Mouse (Mus musculus): ENCODE results near the gene Tgds. TPM values are rescaled to one million over a fixed set of nuclear protein-coding genes. Genes with fewer than 3 reads are reported as not detected.
A peak's percentile ranks its signal among the peaks of the same experiment; 100 is the strongest.

Gene Tgds
- polyA plus RNA-seq, 1 experiment = 10.6 TPM

- Histone ChIP-seq H3K4me1 (ENCODE audit: control insufficient read depth, insufficient read depth, low read length) (peaks cover 2% of the 10 kb centered on the region; the same call in 1 of the 2 replicates), H3K4me3 (ENCODE audit: insufficient read depth, low read length) (no peak overlapping the region), H3K27ac (ENCODE audit: insufficient read depth, low read depth, low read length) (no peak overlapping the region)
- TF ChIP-seq POLR2A (IDR thresholded peaks at IDR 0.05; ENCODE audit: borderline replicate concordance, low read depth, low read length) = no peak
- TF ChIP-seq CTCF (IDR thresholded peaks at IDR 0.05; ENCODE audit: low read depth, low read length) = no peak
These were observed 31.1 kb downstream of the Tgds start for GRCm38 (mm10) chr14:118101227-118101990.

- Histone ChIP-seq H3K4me3 (ENCODE audit: insufficient read depth, low read length) (no peak overlapping the region), H3K4me1 (ENCODE audit: control insufficient read depth, insufficient read depth, low read length) (peaks cover 2% of the 10 kb centered on the region; the same call in 1 of the 2 replicates), H3K27ac (ENCODE audit: insufficient read depth, low read depth, low read length) (no peak overlapping the region)
- TF ChIP-seq CTCF (IDR thresholded peaks at IDR 0.05; ENCODE audit: low read depth, low read length) = no peak
- no peak for TF ChIP-seq POLR2A (IDR thresholded peaks at IDR 0.05; ENCODE audit: borderline replicate concordance, low read depth, low read length)
These were observed 34.3 kb downstream of the Tgds start for GRCm38 (mm10) chr14:118098265-118098664.

DNA sequence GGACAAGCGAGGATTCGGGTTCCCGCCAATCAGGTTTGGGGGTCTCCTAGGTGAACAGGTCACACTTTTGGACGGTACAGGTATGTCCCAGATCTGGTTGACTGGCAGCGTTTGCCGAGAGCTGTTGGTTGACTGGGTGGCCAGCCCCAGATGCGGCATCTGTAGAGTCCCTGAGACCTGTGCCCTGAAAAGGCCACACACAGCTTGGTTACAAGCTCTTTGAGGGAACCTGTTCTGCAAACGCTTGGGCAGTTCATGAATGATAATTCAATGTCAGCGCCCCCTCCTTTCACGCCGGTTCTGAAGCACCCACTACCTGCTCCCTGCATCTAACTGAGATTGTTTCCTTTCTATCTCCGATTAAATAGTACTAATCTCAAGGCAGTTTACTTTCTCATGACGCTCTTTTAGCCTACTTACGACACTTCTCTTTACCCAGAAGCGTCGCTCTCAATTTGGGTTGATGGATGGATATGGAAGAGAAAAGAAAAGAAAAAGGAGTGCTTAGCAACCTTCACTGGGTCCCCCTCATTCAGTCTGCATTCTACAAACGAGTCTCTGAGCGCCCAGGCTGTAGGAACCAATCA, 42.7 kb downstream of the Tgds start:
- Histone ChIP-seq H3K27ac (ENCODE audit: insufficient read depth, low read depth, low read length) (peak overlapping the region; percentile 41; the same call in 1 of the 2 replicates), H3K4me1 (ENCODE audit: control insufficient read depth, insufficient read depth, low read length) (peaks cover 4% of the 10 kb centered on the region; the same call in 1 of the 2 replicates), H3K4me3 (ENCODE audit: insufficient read depth, low read length) (peak overlapping the region; percentile 84)
- no peak for TF ChIP-seq POLR2A (IDR thresholded peaks at IDR 0.05; ENCODE audit: borderline replicate concordance, low read depth, low read length)
- TF ChIP-seq CTCF (IDR thresholded peaks at IDR 0.05; ENCODE audit: low read depth, low read length) = no peak

- TF ChIP-seq CTCF (IDR thresholded peaks at IDR 0.05; ENCODE audit: low read depth, low read length) = no peak
- H3K27ac ChIP-seq (ENCODE audit: insufficient read depth, low read depth, low read length) = peak overlapping the region; percentile 67
- H3K4me1 ChIP-seq (ENCODE audit: control insufficient read depth, insufficient read depth, low read length) = peaks cover 4% of the 10 kb centered on the region; the same call in 1 of the 2 replicates
- peak overlapping the region; percentile 84 for H3K4me3 ChIP-seq (ENCODE audit: insufficient read depth, low read length)
These were observed 43.2 kb downstream of the Tgds start for GRCm38 (mm10) chr14:118089215-118089805.

DNA sequence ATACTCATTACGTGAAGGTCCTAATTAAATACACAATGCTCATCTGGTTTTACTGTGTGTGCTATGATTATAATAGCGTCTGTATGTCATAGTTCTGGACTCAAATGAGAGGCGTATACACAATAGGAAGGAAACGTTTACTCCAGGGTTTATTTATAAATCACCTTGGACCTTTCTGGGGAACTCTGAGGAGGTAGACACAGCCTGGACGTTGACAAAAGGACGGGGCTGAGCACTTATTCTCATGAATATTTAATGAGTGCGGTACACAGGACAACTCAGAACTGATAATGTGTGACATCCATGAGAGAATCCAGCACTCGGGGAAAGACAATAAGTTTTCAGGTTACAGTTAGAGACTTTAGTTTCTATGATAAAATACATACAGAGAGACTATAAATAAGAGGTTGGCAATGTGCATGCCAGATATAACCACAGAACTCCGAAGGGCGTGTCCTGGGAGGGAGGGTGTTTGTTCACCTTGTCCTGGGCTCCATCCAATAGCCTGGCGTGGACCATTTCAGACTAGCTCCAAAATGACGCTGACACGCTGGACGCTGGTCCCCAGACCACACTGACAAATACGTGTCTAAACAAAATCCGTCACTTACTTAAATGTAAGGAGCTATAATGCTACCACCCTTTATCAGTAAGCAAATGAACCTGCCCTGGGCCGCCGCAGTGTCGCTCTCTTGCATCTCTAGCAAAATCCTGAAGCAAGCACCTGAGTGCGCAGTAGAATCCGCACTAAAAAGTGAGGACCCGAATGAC, 43.9 kb downstream of the Tgds start:
- Histone ChIP-seq H3K27ac (ENCODE audit: insufficient read depth, low read depth, low read length) (peak overlapping the region; percentile 67), H3K4me3 (ENCODE audit: insufficient read depth, low read length) (peak overlapping the region; percentile 84), H3K4me1 (ENCODE audit: control insufficient read depth, insufficient read depth, low read length) (peaks cover 4% of the 10 kb centered on the region; the same call in 1 of the 2 replicates)
- no peak for TF ChIP-seq POLR2A (IDR thresholded peaks at IDR 0.05; ENCODE audit: borderline replicate concordance, low read depth, low read length)
- TF ChIP-seq CTCF (IDR thresholded peaks at IDR 0.05; ENCODE audit: low read depth, low read length) = no peak

GRCm38 (mm10) chr14:118086271-118087035, 46.1 kb downstream of the Tgds start:
- Histone ChIP-seq H3K4me1 (ENCODE audit: control insufficient read depth, insufficient read depth, low read length) (peaks cover 4% of the 10 kb centered on the region; the same call in 1 of the 2 replicates), H3K27ac (ENCODE audit: insufficient read depth, low read depth, low read length) (no peak overlapping the region), H3K4me3 (ENCODE audit: insufficient read depth, low read length) (no peak overlapping the region)
- TF ChIP-seq CTCF (IDR thresholded peaks at IDR 0.05; ENCODE audit: low read depth, low read length) (no peak), POLR2A (IDR thresholded peaks at IDR 0.05; ENCODE audit: borderline replicate concordance, low read depth, low read length) (no peak)

- Histone ChIP-seq H3K4me1 (ENCODE audit: control insufficient read depth, insufficient read depth, low read length) (no peaks in the 10 kb centered on the region), H3K27ac (ENCODE audit: insufficient read depth, low read depth, low read length) (no peak overlapping the region), H3K4me3 (ENCODE audit: insufficient read depth, low read length) (no peak overlapping the region)
- TF ChIP-seq POLR2A (IDR thresholded peaks at IDR 0.05; ENCODE audit: borderline replicate concordance, low read depth, low read length) (no peak), CTCF (IDR thresholded peaks at IDR 0.05; ENCODE audit: low read depth, low read length) (no peak)
These were observed 48.7 kb downstream of the Tgds start for GRCm38 (mm10) chr14:118083851-118084250.

- Histone ChIP-seq H3K27ac (ENCODE audit: insufficient read depth, low read depth, low read length) (no peak overlapping the region), H3K4me3 (ENCODE audit: insufficient read depth, low read length) (no peak overlapping the region), H3K4me1 (ENCODE audit: control insufficient read depth, insufficient read depth, low read length) (no peaks in the 10 kb centered on the region)
- TF ChIP-seq CTCF (IDR thresholded peaks at IDR 0.05; ENCODE audit: low read depth, low read length) (no peak), POLR2A (IDR thresholded peaks at IDR 0.05; ENCODE audit: borderline replicate concordance, low read depth, low read length) (no peak)
These were observed 51.9 kb downstream of the Tgds start for GRCm38 (mm10) chr14:118080606-118081005.

GRCm38 (mm10) chr14:118070100-118070499, 62.5 kb downstream of the Tgds start:
- Histone ChIP-seq H3K27ac (ENCODE audit: insufficient read depth, low read depth, low read length) (no peak overlapping the region), H3K4me3 (ENCODE audit: insufficient read depth, low read length) (no peak overlapping the region), H3K4me1 (ENCODE audit: control insufficient read depth, insufficient read depth, low read length) (no peaks in the 10 kb centered on the region)
- TF ChIP-seq POLR2A (IDR thresholded peaks at IDR 0.05; ENCODE audit: borderline replicate concordance, low read depth, low read length) = no peak
- no peak for TF ChIP-seq CTCF (IDR thresholded peaks at IDR 0.05; ENCODE audit: low read depth, low read length)
